Mouse (Mus musculus) neural tube, embryonic 13.5 days (tissue): ENCODE measurements around the gene Insig1. TPM values are rescaled to one million over a fixed set of nuclear protein-coding genes. Genes with fewer than 3 reads are reported as not detected.

Source experiments
- ATAC-seq: fragments of 200-750 bp; cut with Nextera tagmentation; 2 replicates; pipeline ENCODE4 v1.8.0; 2017; ENCODE audit warnings: low read depth, mild to moderate bottlenecking, moderate TSS enrichment, moderate library complexity
- H3K27ac ChIP-seq: fragments of 300-500 bp; sonication (generic); replicated peaks from 2 replicates; pipeline ENCODE4 v1.5.1; 2015; ENCODE audit warnings: moderate library complexity, mild to moderate bottlenecking, inconsistent platforms
- H3K27me3 ChIP-seq: fragments of 300-500 bp; sonication (generic); 2 replicates; pipeline ENCODE4 v1.6.1; 2015; ENCODE audit warnings: mild to moderate bottlenecking, inconsistent platforms
- H3K36me3 ChIP-seq: fragments of 300-500 bp; sonication (generic); 2 replicates; pipeline ENCODE4 v1.6.1; 2015; ENCODE audit warnings: mild to moderate bottlenecking, inconsistent platforms
- H3K4me1 ChIP-seq: fragments of 300-500 bp; sonication (generic); replicated peaks from 2 replicates; pipeline ENCODE4 v1.6.1; 2015; ENCODE audit warnings: inconsistent platforms
- H3K4me2 ChIP-seq: fragments of 300-500 bp; sonication (generic); 2 replicates; pipeline ENCODE4 v1.6.1; 2015; ENCODE audit warnings: inconsistent platforms, mild to moderate bottlenecking, moderate library complexity
- H3K4me3 ChIP-seq: fragments of 300-500 bp; sonication (generic); 2 replicates; pipeline ENCODE4 v1.5.1; 2015; ENCODE audit warnings: mild to moderate bottlenecking, inconsistent platforms
- H3K9ac ChIP-seq: fragments of 300-500 bp; sonication (generic); 2 replicates; pipeline ENCODE4 v1.6.1; 2015; ENCODE audit warnings: moderate library complexity, mild to moderate bottlenecking, inconsistent platforms
- H3K9me3 ChIP-seq: fragments of 300-500 bp; sonication (generic); 2 replicates; pipeline ENCODE4 v1.6.1; 2016; ENCODE audit warnings: inconsistent platforms
- WGBS: fragments of 180-500 bp; shearing (Covaris S2); methylation state at CpG from one replicate; pipeline ENCODE4 v1.1.7; 2015; 5-methylcytosine and 5-hydroxymethylcytosine counted together
- polyA plus RNA-seq: library from polyadenylated mRNA; unstranded; fragments of >200 nt; fragmentation: Nextera tagmentation; extraction: Ambion mirVana; gene quantifications from 2 replicates; pipeline ENCODE4 v1.2.1, GENCODE M21; 2015

Insig1 gene
- polyA plus RNA-seq, 1 experiment from 2014 or later: 55.4 TPM

- Histone ChIP-seq H3K9ac (no peak overlapping the region), H3K9me3 (no peaks in the 10 kb centered on the region), H3K36me3 (no peaks in the 10 kb centered on the region), H3K4me1 (peaks cover 17% of the 10 kb centered on the region), H3K4me2 (peak overlapping the region; percentile 21; the same call in 1 of the 2 replicates), H3K27me3 (peaks cover 89% of the 10 kb centered on the region), H3K4me3 (no peak overlapping the region), H3K27ac (no peak overlapping the region)
- no peak for ATAC-seq
- 5% methylated on average over 28 of the region's 28 CpGs for WGBS
Observed at GRCm38 (mm10) chr5:28124321-28125230, 53.4 kb downstream of the Insig1 start.

Other genes starting within 250 kb of the Insig1 start
- gene Htr5a, start 229.2 kb upstream of the Insig1 start, polyA plus RNA-seq: 0.43 and 0.59 TPM in 2 replicates
- gene En2, start 94.3 kb downstream of the Insig1 start, polyA plus RNA-seq: not detected in 2 replicates
- 1.3 and 1.7 TPM in 2 replicates for gene Cnpy1, start 174.4 kb downstream of the Insig1 start, polyA plus RNA-seq
- 13.2 and 21.4 TPM in 2 replicates for gene Rbm33, start 245.8 kb downstream of the Insig1 start, polyA plus RNA-seq